Mouse (Mus musculus) limb, embryonic 12.5 days (tissue): ENCODE data around the gene Traf5. TPM values are rescaled to one million over a fixed set of nuclear protein-coding genes. Genes with fewer than 3 reads are reported as not detected.

Experiments used
- ATAC-seq: fragments of 200-750 bp; cut with Nextera tagmentation; 2 replicates; pipeline ENCODE4 v1.8.0; 2017; ENCODE audit warnings: low read depth, moderate TSS enrichment; ENCODE audit not compliant: insufficient number of reproducible peaks, insufficient read depth, low FRiP score, low TSS enrichment
- H3K27ac ChIP-seq: fragments of 300-500 bp; sonication (generic); 2 replicates; pipeline ENCODE4 v1.5.1; 2016; ENCODE audit warnings: mild to moderate bottlenecking, moderate library complexity
- H3K27me3 ChIP-seq: fragments of 300-500 bp; sonication (generic); 2 replicates; pipeline ENCODE4 v1.6.1; 2016; ENCODE audit warnings: mild to moderate bottlenecking, moderate library complexity
- H3K36me3 ChIP-seq: fragments of 300-500 bp; sonication (generic); 2 replicates; pipeline ENCODE4 v1.6.1; 2016; ENCODE audit warnings: mild to moderate bottlenecking, moderate library complexity
- H3K4me1 ChIP-seq: fragments of 300-500 bp; sonication (generic); replicated peaks from 2 replicates; pipeline ENCODE4 v1.6.1; 2016
- H3K4me2 ChIP-seq: fragments of 300-500 bp; sonication (generic); 2 replicates; pipeline ENCODE4 v1.6.1; 2016; ENCODE audit warnings: mild to moderate bottlenecking, moderate library complexity
- H3K4me3 ChIP-seq: fragments of 300-500 bp; sonication (generic); replicated peaks from 2 replicates; pipeline ENCODE4 v1.5.1; 2016; ENCODE audit warnings: mild to moderate bottlenecking
- H3K9ac ChIP-seq: fragments of 300-500 bp; sonication (generic); replicated peaks from 2 replicates; pipeline ENCODE4 v1.6.1; 2016; ENCODE audit warnings: mild to moderate bottlenecking, moderate library complexity
- H3K9me3 ChIP-seq: fragments of 300-500 bp; sonication (generic); 2 replicates; pipeline ENCODE4 v1.6.1; 2016; ENCODE audit warnings: mild to moderate bottlenecking, moderate library complexity
- WGBS: fragments of 180-500 bp; shearing (Covaris S2); methylation state at CpG from one replicate; pipeline ENCODE4 v1.1.7; 2016; 5-methylcytosine and 5-hydroxymethylcytosine counted together
- polyA plus RNA-seq: library from polyadenylated mRNA; unstranded; fragments of >200 nt; fragmentation: Nextera tagmentation; extraction: Ambion mirVana; gene quantifications from 2 replicates; pipeline ENCODE4 v1.2.1, GENCODE M21; 2016

Traf5 gene
- polyA plus RNA-seq, 1 experiment from 2014 or later, result 11.1 TPM

DNA sequence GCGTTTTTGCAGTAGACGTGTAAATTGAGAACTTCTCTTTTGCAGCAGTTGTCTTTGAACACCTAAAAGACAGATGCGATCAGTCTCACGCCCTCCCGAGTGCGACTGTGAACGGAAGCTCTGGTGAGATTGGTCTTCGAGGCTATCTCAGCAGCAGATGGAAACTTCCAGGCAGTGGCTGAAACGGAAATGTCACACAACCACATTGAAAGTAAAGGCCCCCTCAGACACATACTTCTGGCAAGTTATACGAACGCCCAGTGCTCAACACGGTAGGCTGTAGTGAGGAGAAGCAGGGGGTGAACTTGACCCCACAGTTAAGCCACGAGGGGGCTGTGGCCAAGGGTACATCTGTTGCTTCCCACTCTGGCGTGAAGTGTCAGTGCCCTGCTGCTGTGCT is 29.7 kb downstream of the Traf5 start:
- Histone ChIP-seq H3K9ac (no peak overlapping the region), H3K4me1 (no peaks in the 10 kb centered on the region), H3K36me3 (peaks cover 27% of the 10 kb centered on the region; the same call in 1 of the 2 replicates), H3K27ac (no peak overlapping the region), H3K4me3 (no peak overlapping the region), H3K27me3 (no peaks in the 10 kb centered on the region), H3K9me3 (0 out of 2 replicates have a peak, but pooled peaks cover 3% of the 10 kb centered on the region), H3K4me2 (no peak overlapping the region)
- WGBS, result 86% methylated on average over 14 of the region's 14 CpGs
- no peak for ATAC-seq

- no peak overlapping the region for H3K4me2 ChIP-seq
- no peaks in the 10 kb centered on the region for H3K27me3 ChIP-seq
- H3K9me3 ChIP-seq, result 0 out of 2 replicates have a peak, but pooled peaks cover 3% of the 10 kb centered on the region
- no peaks in the 10 kb centered on the region for H3K4me1 ChIP-seq
- no peak overlapping the region for H3K9ac ChIP-seq
- H3K36me3 ChIP-seq, result peaks cover 31% of the 10 kb centered on the region
- no peak overlapping the region for H3K27ac ChIP-seq
- no peak overlapping the region for H3K4me3 ChIP-seq
- WGBS, result 81% methylated on average over 4 of the region's 4 CpGs
- ATAC-seq, result peak; percentile 42; the same call in 1 of the 2 replicates
These were observed 30.6 kb downstream of the Traf5 start for GRCm38 (mm10) chr1:192061666-192062306.

GRCm38 (mm10) chr1:192058911-192059310 is 33.4 kb downstream of the Traf5 start:
- H3K4me1 ChIP-seq, result no peaks in the 10 kb centered on the region
- WGBS, result 83% methylated on average over 10 of the region's 10 CpGs
- H3K27ac ChIP-seq, result no peak overlapping the region
- H3K9me3 ChIP-seq, result 0 out of 2 replicates have a peak, but pooled peaks cover 3% of the 10 kb centered on the region
- H3K4me3 ChIP-seq, result no peak overlapping the region
- H3K36me3 ChIP-seq, result peaks cover 12% of the 10 kb centered on the region
- no peaks in the 10 kb centered on the region for H3K27me3 ChIP-seq
- H3K4me2 ChIP-seq, result no peak overlapping the region
- H3K9ac ChIP-seq, result no peak overlapping the region
- ATAC-seq, result no peak

GRCm38 (mm10) chr1:192053726-192054125 is 38.6 kb downstream of the Traf5 start:
- H3K4me3 ChIP-seq, result no peak overlapping the region
- H3K4me1 ChIP-seq, result no peaks in the 10 kb centered on the region
- H3K27me3 ChIP-seq, result no peaks in the 10 kb centered on the region
- H3K36me3 ChIP-seq, result peaks cover 6% of the 10 kb centered on the region
- no peaks in the 10 kb centered on the region for H3K9me3 ChIP-seq
- 58% methylated on average over 3 of the region's 3 CpGs for WGBS
- no peak overlapping the region for H3K4me2 ChIP-seq
- no peak overlapping the region for H3K27ac ChIP-seq
- no peak for ATAC-seq
- no peak overlapping the region for H3K9ac ChIP-seq

DNA sequence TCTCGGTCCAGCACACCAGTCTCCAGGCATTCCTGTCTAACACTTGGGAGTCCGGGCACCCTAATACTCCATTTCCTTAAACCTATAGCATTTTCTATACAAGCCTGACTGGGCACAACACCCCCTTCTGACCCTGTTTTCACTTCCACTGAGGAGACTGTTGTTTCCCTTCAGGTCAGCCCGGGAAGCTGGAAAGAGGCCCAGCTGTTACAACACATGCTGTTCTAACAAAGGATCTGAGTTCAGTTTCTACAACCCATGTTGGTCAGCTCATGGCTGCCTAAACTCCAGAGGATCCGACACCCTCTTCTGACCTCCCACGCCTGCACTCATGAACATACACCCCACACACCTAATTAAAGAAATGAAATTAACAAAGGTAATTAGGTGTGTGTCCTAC is 39.4 kb downstream of the Traf5 start:
- Histone ChIP-seq H3K4me2 (no peak overlapping the region), H3K9me3 (no peaks in the 10 kb centered on the region), H3K4me1 (no peaks in the 10 kb centered on the region), H3K27ac (no peak overlapping the region), H3K36me3 (peaks cover 6% of the 10 kb centered on the region), H3K27me3 (no peaks in the 10 kb centered on the region), H3K4me3 (no peak overlapping the region), H3K9ac (no peak overlapping the region)
- no peak for ATAC-seq
- 91% methylated on average over 5 of the region's 5 CpGs for WGBS

DNA sequence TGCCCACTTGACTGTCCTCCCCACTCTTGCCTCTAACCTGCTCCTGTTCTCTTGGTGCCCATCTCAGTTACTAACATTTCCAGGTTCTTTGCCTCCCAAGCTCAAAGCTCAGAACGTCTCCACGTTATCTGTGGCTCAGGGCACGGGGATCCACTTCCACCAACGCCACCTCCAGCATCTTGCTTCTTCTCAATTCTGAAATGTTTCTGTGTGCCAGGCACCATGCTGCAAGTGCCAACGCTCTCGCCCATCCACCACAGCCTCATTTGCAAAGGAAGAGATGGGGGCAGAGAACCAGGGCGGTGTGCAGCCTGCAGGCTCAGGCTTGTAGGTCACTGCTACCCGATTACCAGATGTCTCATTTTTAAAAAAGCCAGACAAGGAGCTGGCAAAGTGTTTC is 39.9 kb downstream of the Traf5 start:
- H3K9ac ChIP-seq, result no peak overlapping the region
- WGBS, result 92% methylated on average over 8 of the region's 8 CpGs
- ATAC-seq, result no peak
- H3K4me1 ChIP-seq, result no peaks in the 10 kb centered on the region
- no peak overlapping the region for H3K4me2 ChIP-seq
- no peak overlapping the region for H3K27ac ChIP-seq
- H3K4me3 ChIP-seq, result no peak overlapping the region
- no peaks in the 10 kb centered on the region for H3K27me3 ChIP-seq
- peaks cover 6% of the 10 kb centered on the region for H3K36me3 ChIP-seq
- no peaks in the 10 kb centered on the region for H3K9me3 ChIP-seq

GRCm38 (mm10) chr1:191999022-191999421 is 93.3 kb downstream of the Traf5 start:
- no peaks in the 10 kb centered on the region for H3K4me1 ChIP-seq
- ATAC-seq, result no peak
- H3K9me3 ChIP-seq, result no peaks in the 10 kb centered on the region
- H3K27me3 ChIP-seq, result no peaks in the 10 kb centered on the region
- H3K4me3 ChIP-seq, result no peak overlapping the region
- no peak overlapping the region for H3K27ac ChIP-seq
- H3K9ac ChIP-seq, result no peak overlapping the region
- no peak overlapping the region for H3K4me2 ChIP-seq
- H3K36me3 ChIP-seq, result peaks cover 20% of the 10 kb centered on the region

DNA sequence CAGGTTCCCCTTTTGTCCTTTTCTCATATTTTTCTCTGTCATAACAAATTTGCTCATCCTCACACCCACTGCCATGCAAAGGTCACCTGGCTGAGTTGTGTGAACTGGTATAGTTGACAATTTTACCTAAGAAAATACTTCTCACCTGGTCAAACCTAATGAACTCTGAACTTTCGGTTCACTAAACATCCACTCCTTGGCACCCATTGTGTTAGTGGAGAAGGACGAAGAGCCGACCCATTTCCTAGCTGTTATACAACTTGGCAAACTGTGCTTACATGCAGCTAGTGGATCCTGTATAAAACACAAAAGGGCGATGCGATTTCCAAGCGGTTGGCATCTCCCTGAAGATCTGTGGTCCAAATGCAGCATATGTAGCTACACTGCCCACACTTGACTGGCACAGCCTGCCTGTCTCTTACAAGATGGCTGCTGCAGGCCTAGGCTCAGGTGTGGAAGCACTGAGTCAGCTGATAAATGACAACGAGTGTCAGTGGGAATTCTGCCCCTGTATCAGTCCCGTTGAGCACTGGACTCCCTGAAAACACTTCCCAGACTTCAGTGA is 95.7 kb downstream of the Traf5 start:
- Histone ChIP-seq H3K27me3 (no peaks in the 10 kb centered on the region), H3K27ac (no peak overlapping the region), H3K4me2 (no peak overlapping the region), H3K9ac (no peak overlapping the region), H3K4me1 (no peaks in the 10 kb centered on the region), H3K9me3 (no peaks in the 10 kb centered on the region), H3K36me3 (peaks cover 20% of the 10 kb centered on the region), H3K4me3 (no peak overlapping the region)
- no peak for ATAC-seq
- WGBS, result 90% methylated on average over 8 of the region's 8 CpGs

- H3K27me3 ChIP-seq, result no peaks in the 10 kb centered on the region
- ATAC-seq, result no peak
- no peak overlapping the region for H3K27ac ChIP-seq
- WGBS, result 92% methylated on average over 7 of the region's 7 CpGs
- no peak overlapping the region for H3K4me3 ChIP-seq
- no peaks in the 10 kb centered on the region for H3K9me3 ChIP-seq
- H3K36me3 ChIP-seq, result peaks cover 20% of the 10 kb centered on the region
- H3K9ac ChIP-seq, result no peak overlapping the region
- no peaks in the 10 kb centered on the region for H3K4me1 ChIP-seq
- no peak overlapping the region for H3K4me2 ChIP-seq
These were observed 96.4 kb downstream of the Traf5 start for GRCm38 (mm10) chr1:191995916-191996315.

- Histone ChIP-seq H3K9me3 (no peaks in the 10 kb centered on the region), H3K36me3 (peaks cover 20% of the 10 kb centered on the region), H3K27me3 (no peaks in the 10 kb centered on the region), H3K27ac (no peak overlapping the region), H3K4me1 (no peaks in the 10 kb centered on the region), H3K9ac (no peak overlapping the region), H3K4me2 (no peak overlapping the region), H3K4me3 (no peak overlapping the region)
- 53% methylated on average over 4 of the region's 4 CpGs for WGBS
- ATAC-seq, result no peak
These were observed 96.9 kb downstream of the Traf5 start for GRCm38 (mm10) chr1:191995488-191995887.

GRCm38 (mm10) chr1:191994476-191994875 is 97.9 kb downstream of the Traf5 start:
- no peak overlapping the region for H3K27ac ChIP-seq
- H3K36me3 ChIP-seq, result peaks cover 16% of the 10 kb centered on the region
- no peaks in the 10 kb centered on the region for H3K4me1 ChIP-seq
- H3K4me2 ChIP-seq, result no peak overlapping the region
- no peak overlapping the region for H3K9ac ChIP-seq
- H3K4me3 ChIP-seq, result no peak overlapping the region
- 67% methylated on average over 5 of the region's 5 CpGs for WGBS
- no peak for ATAC-seq
- no peaks in the 10 kb centered on the region for H3K27me3 ChIP-seq
- no peaks in the 10 kb centered on the region for H3K9me3 ChIP-seq
